Mouse (Mus musculus) frontal cortex, adult (tissue): ENCODE data around the gene Sprr1a.
"Not testable (repeated sequence)": the region's sequence is repeated elsewhere in the genome, so short reads cannot be mapped to it uniquely, and the experiment has no call there.

ENCODE experiments used
- ATAC-seq: cut with Nextera tagmentation; 2 replicates; pipeline ENCODE4 v1.9.2; 2017; ENCODE audit warnings: mild to moderate bottlenecking, moderate library complexity, mixed read lengths; ENCODE audit not compliant: low TSS enrichment

Sprr1a gene

GRCm38 (mm10) chr3:92485863-92486262 is at the start of gene Sprr1a:
Sprr1a (minus strand) TSS chr3:92485895.
- no peak for ATAC-seq

- ATAC-seq = no peak
These were observed 48.7 kb upstream of the Sprr1a start, which contains the start of gene 2310046K23Rik for GRCm38 (mm10) chr3:92534411-92534810. 2310046K23Rik (minus strand) TSS chr3:92534511.

- ATAC-seq = peak; percentile 76; the same call in 1 of the 2 replicates
These were observed 26.6 kb upstream of the Sprr1a start for GRCm38 (mm10) chr3:92512325-92512724.

GRCm38 (mm10) chr3:92510786-92511185 is 25.1 kb upstream of the Sprr1a start:
- ATAC-seq = peak; percentile 87

GRCm38 (mm10) chr3:92508185-92508584 is 22.5 kb upstream of the Sprr1a start:
- no peak for ATAC-seq

GRCm38 (mm10) chr3:92503528-92503927 is 17.8 kb upstream of the Sprr1a start:
- peak; percentile 67 for ATAC-seq

- ATAC-seq = no peak
These were observed 14.7 kb upstream of the Sprr1a start, which contains the start of gene Sprr4 for GRCm38 (mm10) chr3:92500393-92500792. Sprr4 (minus strand) TSS chr3:92500493.

- not testable (repeated sequence) for ATAC-seq
These were observed 4.6 kb upstream of the Sprr1a start for GRCm38 (mm10) chr3:92490262-92490661.

- ATAC-seq = no peak
These were observed 612 bp upstream of the Sprr1a start for GRCm38 (mm10) chr3:92486307-92486706.

GRCm38 (mm10) chr3:92481249-92481648 is 4.4 kb downstream of the Sprr1a start:
- not testable (repeated sequence) for ATAC-seq

GRCm38 (mm10) chr3:92470111-92470510 is 15.6 kb downstream of the Sprr1a start:
- ATAC-seq = no peak

- ATAC-seq = no peak
These were observed 18.3 kb downstream of the Sprr1a start for GRCm38 (mm10) chr3:92467424-92467823.

GRCm38 (mm10) chr3:92466576-92466975 is 19.1 kb downstream of the Sprr1a start:
- no peak for ATAC-seq

GRCm38 (mm10) chr3:92458620-92459019 is 27.1 kb downstream of the Sprr1a start, which contains the start of gene Sprr3:
Sprr3 (minus strand) TSS chr3:92458720.
- no peak for ATAC-seq

GRCm38 (mm10) chr3:92455151-92455550 is 30.5 kb downstream of the Sprr1a start:
- no peak for ATAC-seq

- no peak for ATAC-seq
These were observed 45.5 kb downstream of the Sprr1a start for GRCm38 (mm10) chr3:92440177-92440576.

- no peak for ATAC-seq
These were observed 47.0 kb downstream of the Sprr1a start, which contains the start of gene Sprr1b for GRCm38 (mm10) chr3:92438689-92439088. Sprr1b (minus strand) TSS chr3:92438789.
